Mouse (Mus musculus): ENCODE measurements around the gene Tbce.

Tbce gene

GRCm38 (mm10) chr13:13969796-13970195 lies 69.6 kb downstream of the Tbce start:
- Histone ChIP-seq H3K27me3 (ENCODE audit: insufficient read depth, low read length) (no peaks in the 10 kb centered on the region), H3K9me3 (ENCODE audit: low read length) (no peaks in the 10 kb centered on the region)
- TF ChIP-seq NANOG (IDR thresholded peaks at IDR 0.05; ENCODE audit: borderline replicate concordance, low read length): no peak
- no peak for TF ChIP-seq POU5F1 (IDR thresholded peaks at IDR 0.05; ENCODE audit: borderline replicate concordance, low read length)

GRCm38 (mm10) chr13:13968629-13969111 lies 70.8 kb downstream of the Tbce start:
- Histone ChIP-seq H3K4me1 (replicated peaks; ENCODE audit: low read depth, low read length) (peaks cover 43% of the 10 kb centered on the region), H3K27me3 (ENCODE audit: insufficient read depth, low read length) (no peaks in the 10 kb centered on the region), H3K9me3 (ENCODE audit: low read length) (no peaks in the 10 kb centered on the region), H3K36me3 (ENCODE audit: insufficient read depth, low read length) (peaks cover 33% of the 10 kb centered on the region), H3K4me3 (replicated peaks; ENCODE audit: low read length) (no peak overlapping the region)
- TF ChIP-seq NANOG (IDR thresholded peaks at IDR 0.05; ENCODE audit: borderline replicate concordance, low read length): no peak
- no peak for TF ChIP-seq POU5F1 (IDR thresholded peaks at IDR 0.05; ENCODE audit: borderline replicate concordance, low read length)
- no peak for TF ChIP-seq CTCF (conservative IDR thresholded peaks at IDR 0.05; ENCODE audit: low read length)

More at GRCm38 (mm10) chr13:13969796-13970195, 69.6 kb downstream of the Tbce start:
- Histone ChIP-seq H3K36me3 (ENCODE audit: insufficient read depth, low read length) (peaks cover 36% of the 10 kb centered on the region), H3K4me3 (replicated peaks; ENCODE audit: low read length) (no peak overlapping the region), H3K4me1 (replicated peaks; ENCODE audit: low read depth, low read length) (peaks cover 32% of the 10 kb centered on the region)

GRCm38 (mm10) chr13:13966172-13966571 lies 73.3 kb downstream of the Tbce start:
- H3K4me3 ChIP-seq (replicated peaks; ENCODE audit: low read length): no peak overlapping the region
- peaks cover 25% of the 10 kb centered on the region for H3K36me3 ChIP-seq (ENCODE audit: insufficient read depth, low read length)
- H3K27me3 ChIP-seq (ENCODE audit: insufficient read depth, low read length): no peaks in the 10 kb centered on the region
- TF ChIP-seq CTCF (conservative IDR thresholded peaks at IDR 0.05; ENCODE audit: low read length): no peak
- TF ChIP-seq NANOG (IDR thresholded peaks at IDR 0.05; ENCODE audit: borderline replicate concordance, low read length): no peak
- no peak for TF ChIP-seq POU5F1 (IDR thresholded peaks at IDR 0.05; ENCODE audit: borderline replicate concordance, low read length)
- H3K9me3 ChIP-seq (ENCODE audit: low read length): no peaks in the 10 kb centered on the region
- H3K4me1 ChIP-seq (replicated peaks; ENCODE audit: low read depth, low read length): peaks cover 43% of the 10 kb centered on the region

GRCm38 (mm10) chr13:13965388-13965964 lies 74.0 kb downstream of the Tbce start:
- H3K4me3 ChIP-seq (replicated peaks; ENCODE audit: low read length): peak overlapping the region; percentile 65
- H3K36me3 ChIP-seq (ENCODE audit: insufficient read depth, low read length): peaks cover 18% of the 10 kb centered on the region
- H3K9me3 ChIP-seq (ENCODE audit: low read length): no peaks in the 10 kb centered on the region
- peaks cover 49% of the 10 kb centered on the region for H3K4me1 ChIP-seq (replicated peaks; ENCODE audit: low read depth, low read length)
- TF ChIP-seq CTCF (conservative IDR thresholded peaks at IDR 0.05; ENCODE audit: low read length): no peak
- no peak for TF ChIP-seq NANOG (IDR thresholded peaks at IDR 0.05; ENCODE audit: borderline replicate concordance, low read length)
- no peak for TF ChIP-seq POU5F1 (IDR thresholded peaks at IDR 0.05; ENCODE audit: borderline replicate concordance, low read length)
- H3K27me3 ChIP-seq (ENCODE audit: insufficient read depth, low read length): no peaks in the 10 kb centered on the region

GRCm38 (mm10) chr13:13961046-13961445 lies 78.4 kb downstream of the Tbce start:
- Histone ChIP-seq H3K9me3 (ENCODE audit: low read length) (no peaks in the 10 kb centered on the region), H3K4me1 (replicated peaks; ENCODE audit: low read depth, low read length) (peaks cover 31% of the 10 kb centered on the region), H3K27me3 (ENCODE audit: insufficient read depth, low read length) (no peaks in the 10 kb centered on the region), H3K36me3 (ENCODE audit: insufficient read depth, low read length) (peaks cover 26% of the 10 kb centered on the region), H3K4me3 (replicated peaks; ENCODE audit: low read length) (no peak overlapping the region)
- TF ChIP-seq CTCF (conservative IDR thresholded peaks at IDR 0.05; ENCODE audit: low read length): no peak
- no peak for TF ChIP-seq POU5F1 (IDR thresholded peaks at IDR 0.05; ENCODE audit: borderline replicate concordance, low read length)
- TF ChIP-seq NANOG (IDR thresholded peaks at IDR 0.05; ENCODE audit: borderline replicate concordance, low read length): no peak

GRCm38 (mm10) chr13:13960211-13960610 lies 79.2 kb downstream of the Tbce start:
- H3K27me3 ChIP-seq (ENCODE audit: insufficient read depth, low read length): no peaks in the 10 kb centered on the region
- H3K4me1 ChIP-seq (replicated peaks; ENCODE audit: low read depth, low read length): peaks cover 34% of the 10 kb centered on the region
- no peaks in the 10 kb centered on the region for H3K9me3 ChIP-seq (ENCODE audit: low read length)
- no peak overlapping the region for H3K4me3 ChIP-seq (replicated peaks; ENCODE audit: low read length)
- H3K36me3 ChIP-seq (ENCODE audit: insufficient read depth, low read length): peaks cover 26% of the 10 kb centered on the region
- TF ChIP-seq CTCF (conservative IDR thresholded peaks at IDR 0.05; ENCODE audit: low read length) (no peak), NANOG (IDR thresholded peaks at IDR 0.05; ENCODE audit: borderline replicate concordance, low read length) (no peak), POU5F1 (IDR thresholded peaks at IDR 0.05; ENCODE audit: borderline replicate concordance, low read length) (no peak)

- peaks cover 26% of the 10 kb centered on the region for H3K36me3 ChIP-seq (ENCODE audit: insufficient read depth, low read length)
- no peaks in the 10 kb centered on the region for H3K9me3 ChIP-seq (ENCODE audit: low read length)
- no peak overlapping the region for H3K4me3 ChIP-seq (replicated peaks; ENCODE audit: low read length)
- TF ChIP-seq POU5F1 (IDR thresholded peaks at IDR 0.05; ENCODE audit: borderline replicate concordance, low read length) (no peak), CTCF (conservative IDR thresholded peaks at IDR 0.05; ENCODE audit: low read length) (no peak), NANOG (IDR thresholded peaks at IDR 0.05; ENCODE audit: borderline replicate concordance, low read length) (no peak)
- peaks cover 26% of the 10 kb centered on the region; the same call in 1 of the 2 replicates for H3K4me1 ChIP-seq (replicated peaks; ENCODE audit: low read depth, low read length)
- no peaks in the 10 kb centered on the region for H3K27me3 ChIP-seq (ENCODE audit: insufficient read depth, low read length)
Measured at GRCm38 (mm10) chr13:13956686-13957085, 82.8 kb downstream of the Tbce start.

GRCm38 (mm10) chr13:13954931-13955330 lies 84.5 kb downstream of the Tbce start:
- Histone ChIP-seq H3K9me3 (ENCODE audit: low read length) (no peaks in the 10 kb centered on the region), H3K4me1 (replicated peaks; ENCODE audit: low read depth, low read length) (peaks cover 23% of the 10 kb centered on the region; the same call in 1 of the 2 replicates), H3K4me3 (replicated peaks; ENCODE audit: low read length) (peak overlapping the region; percentile 98), H3K27me3 (ENCODE audit: insufficient read depth, low read length) (no peaks in the 10 kb centered on the region), H3K36me3 (ENCODE audit: insufficient read depth, low read length) (peaks cover 30% of the 10 kb centered on the region)
- TF ChIP-seq NANOG (IDR thresholded peaks at IDR 0.05; ENCODE audit: borderline replicate concordance, low read length) (no peak), POU5F1 (IDR thresholded peaks at IDR 0.05; ENCODE audit: borderline replicate concordance, low read length) (no peak), CTCF (conservative IDR thresholded peaks at IDR 0.05; ENCODE audit: low read length) (no peak)
